13 mouse cellular contexts compared by ENCODE assay signal in genomic region chr5:89102560-89102959, GRCm38 (mm10).
"Had no signal": no experiment of that assay in that cellular context is flagged by ENCODE, and none has a peak within 500 bp of the region (broad histone marks: within the 10 kb centered on the region; RNA-seq: fewer than 3 reads in every experiment).

No protein-coding gene starts in this region.

- H3K27ac ChIP-seq: left cerebral cortex, adult 2 months; limb, embryonic 10.5 days; liver, embryonic 15.5 days; macrophage; midbrain, embryonic 12.5 days had no signal

- DNase-seq: kidney, adult 8-10 months; kidney, postnatal 25 days; lung, adult 2 months; lung, postnatal 10 days; right cerebral cortex, adult 18-20 months; right cerebral cortex, postnatal 25 days; thymus, postnatal 36 days had no signal

- H3K4me1 ChIP-seq: limb, embryonic 10.5 days; liver, embryonic 15.5 days; megakaryocyte, embryonic 14.5 days; midbrain, embryonic 12.5 days had no signal

- H3K4me3 ChIP-seq: left cerebral cortex, adult 2 months; limb, embryonic 10.5 days; liver, embryonic 15.5 days; megakaryocyte, embryonic 14.5 days; midbrain, embryonic 12.5 days had no signal
